Mouse (Mus musculus) bone marrow macrophage, adult 2 months (primary cell): ENCODE measurements around the gene Mthfsd.

Source experiments
- CTCF ChIP-seq: IDR thresholded peaks from 2 replicates; pipeline ENCODE4 v1.5.1; 2012; ENCODE audit warnings: low read depth, mild to moderate bottlenecking, low read length, moderate library complexity
- POLR2A ChIP-seq: IDR thresholded peaks from 2 replicates; pipeline ENCODE4 v1.6.1; 2012; ENCODE audit warnings: mild to moderate bottlenecking, low read depth, low read length, borderline replicate concordance

DNA sequence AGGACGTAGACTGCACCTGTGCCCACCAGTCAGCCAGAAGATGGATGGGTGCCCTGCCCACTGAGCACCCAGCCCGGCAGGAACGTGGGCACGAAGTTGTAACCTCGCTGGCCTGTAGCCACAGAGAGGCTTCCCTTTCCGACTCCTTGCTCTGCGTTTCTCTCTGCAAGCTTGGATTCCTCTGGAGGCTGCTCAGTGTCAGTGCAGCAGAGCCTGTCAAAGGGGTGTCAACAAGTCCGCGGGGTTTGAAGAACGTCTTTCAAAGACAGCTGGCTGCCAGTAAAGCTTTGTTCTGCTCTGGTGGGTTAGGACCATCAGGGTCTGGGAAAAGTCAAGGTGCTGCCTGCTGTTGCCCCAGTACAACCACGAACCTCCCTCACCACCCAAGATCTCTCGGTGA, 36.7 kb downstream of the Mthfsd start:
- TF ChIP-seq CTCF (no peak), POLR2A (no peak)
